Mouse (Mus musculus): ENCODE measurements around the gene Elmo1. TPM values are rescaled to one million over a fixed set of nuclear protein-coding genes. Genes with fewer than 3 reads are reported as not detected.

Elmo1 gene
- polyA plus RNA-seq, 1 experiment = not detected

- Histone ChIP-seq H3K79me2 (ENCODE audit: control insufficient read depth, insufficient read depth) (no peaks in the 10 kb centered on the region), H3ac (ENCODE audit: control insufficient read depth, insufficient read length, low read depth) (no peak overlapping the region), H3K79me3 (ENCODE audit: low read depth) (no peaks in the 10 kb centered on the region), H3K4me3 (ENCODE audit: insufficient read depth, poor library complexity, severe bottlenecking) (no peak overlapping the region), H3K36me3 (ENCODE audit: control insufficient read depth, insufficient read depth) (no peaks in the 10 kb centered on the region), H3K27me3 (ENCODE audit: control insufficient read depth, insufficient read depth, insufficient read length) (no peaks in the 10 kb centered on the region)
- no peak for TF ChIP-seq FOSL1 (IDR thresholded peaks at IDR 0.05; ENCODE audit: insufficient read depth, low read length, poor library complexity, severe bottlenecking)
- TF ChIP-seq USF1 (IDR thresholded peaks at IDR 0.05; ENCODE audit: low read depth) = no peak
- no peak for TF ChIP-seq CTCF (IDR thresholded peaks at IDR 0.05; ENCODE audit: control insufficient read depth, insufficient read depth, insufficient read length)
- no peak for TF ChIP-seq CEBPB (IDR thresholded peaks at IDR 0.05; ENCODE audit: low read depth)
- no peak for TF ChIP-seq MYOG (IDR thresholded peaks at IDR 0.05; ENCODE audit: control insufficient read depth, extremely low read depth, insufficient read length)
- TF ChIP-seq MAX (IDR thresholded peaks at IDR 0.05) = no peak
- no peak for TF ChIP-seq MYOD1 (IDR thresholded peaks at IDR 0.05; ENCODE audit: control insufficient read depth, insufficient read length, low read depth)
Observed at GRCm38 (mm10) chr13:20117691-20118090, 27.3 kb downstream of the Elmo1 start.

GRCm38 (mm10) chr13:20118909-20119308, 28.5 kb downstream of the Elmo1 start:
- Histone ChIP-seq H3K4me3 (ENCODE audit: insufficient read depth, poor library complexity, severe bottlenecking) (no peak overlapping the region), H3K79me3 (ENCODE audit: low read depth) (no peaks in the 10 kb centered on the region), H3K79me2 (ENCODE audit: control insufficient read depth, insufficient read depth) (no peaks in the 10 kb centered on the region), H3K27me3 (ENCODE audit: control insufficient read depth, insufficient read depth, insufficient read length) (no peaks in the 10 kb centered on the region), H3ac (ENCODE audit: control insufficient read depth, insufficient read length, low read depth) (no peak overlapping the region), H3K36me3 (ENCODE audit: control insufficient read depth, insufficient read depth) (no peaks in the 10 kb centered on the region)
- TF ChIP-seq CEBPB (IDR thresholded peaks at IDR 0.05; ENCODE audit: low read depth) (no peak), MAX (IDR thresholded peaks at IDR 0.05) (no peak)

GRCm38 (mm10) chr13:20120723-20121122, 30.3 kb downstream of the Elmo1 start:
- Histone ChIP-seq H3K36me3 (ENCODE audit: control insufficient read depth, insufficient read depth) (no peaks in the 10 kb centered on the region), H3K79me3 (ENCODE audit: low read depth) (no peaks in the 10 kb centered on the region), H3K4me3 (ENCODE audit: insufficient read depth, poor library complexity, severe bottlenecking) (no peak overlapping the region), H3K79me2 (ENCODE audit: control insufficient read depth, insufficient read depth) (no peaks in the 10 kb centered on the region), H3ac (ENCODE audit: control insufficient read depth, insufficient read length, low read depth) (no peak overlapping the region), H3K27me3 (ENCODE audit: control insufficient read depth, insufficient read depth, insufficient read length) (no peaks in the 10 kb centered on the region)
- TF ChIP-seq FOSL1 (IDR thresholded peaks at IDR 0.05; ENCODE audit: insufficient read depth, low read length, poor library complexity, severe bottlenecking) (no peak), USF1 (IDR thresholded peaks at IDR 0.05; ENCODE audit: low read depth) (no peak), CEBPB (IDR thresholded peaks at IDR 0.05; ENCODE audit: low read depth) (no peak), MAX (IDR thresholded peaks at IDR 0.05) (no peak), CTCF (IDR thresholded peaks at IDR 0.05; ENCODE audit: control insufficient read depth, insufficient read depth, insufficient read length) (no peak), MYOG (IDR thresholded peaks at IDR 0.05; ENCODE audit: control insufficient read depth, extremely low read depth, insufficient read length) (no peak), MYOD1 (IDR thresholded peaks at IDR 0.05; ENCODE audit: control insufficient read depth, insufficient read length, low read depth) (no peak)

- H3K79me3 ChIP-seq (ENCODE audit: low read depth) = no peaks in the 10 kb centered on the region
- no peak overlapping the region for H3ac ChIP-seq (ENCODE audit: control insufficient read depth, insufficient read length, low read depth)
- H3K4me3 ChIP-seq (ENCODE audit: insufficient read depth, poor library complexity, severe bottlenecking) = no peak overlapping the region
- H3K36me3 ChIP-seq (ENCODE audit: control insufficient read depth, insufficient read depth) = no peaks in the 10 kb centered on the region
- H3K27me3 ChIP-seq (ENCODE audit: control insufficient read depth, insufficient read depth, insufficient read length) = no peaks in the 10 kb centered on the region
- no peaks in the 10 kb centered on the region for H3K79me2 ChIP-seq (ENCODE audit: control insufficient read depth, insufficient read depth)
- TF ChIP-seq MAX (IDR thresholded peaks at IDR 0.05) (no peak), CEBPB (IDR thresholded peaks at IDR 0.05; ENCODE audit: low read depth) (no peak), FOSL1 (IDR thresholded peaks at IDR 0.05; ENCODE audit: insufficient read depth, low read length, poor library complexity, severe bottlenecking) (no peak), MYOG (IDR thresholded peaks at IDR 0.05; ENCODE audit: control insufficient read depth, extremely low read depth, insufficient read length) (no peak)
Observed at GRCm38 (mm10) chr13:20121385-20122043, 31.1 kb downstream of the Elmo1 start.

GRCm38 (mm10) chr13:20123975-20124374, 33.6 kb downstream of the Elmo1 start:
- H3ac ChIP-seq (ENCODE audit: control insufficient read depth, insufficient read length, low read depth) = no peak overlapping the region
- no peaks in the 10 kb centered on the region for H3K36me3 ChIP-seq (ENCODE audit: control insufficient read depth, insufficient read depth)

GRCm38 (mm10) chr13:20124965-20125364, 34.6 kb downstream of the Elmo1 start:
- no peaks in the 10 kb centered on the region for H3K36me3 ChIP-seq (ENCODE audit: control insufficient read depth, insufficient read depth)
- H3K27me3 ChIP-seq (ENCODE audit: control insufficient read depth, insufficient read depth, insufficient read length) = no peaks in the 10 kb centered on the region
- H3ac ChIP-seq (ENCODE audit: control insufficient read depth, insufficient read length, low read depth) = no peak overlapping the region
- no peak for TF ChIP-seq FOSL1 (IDR thresholded peaks at IDR 0.05; ENCODE audit: insufficient read depth, low read length, poor library complexity, severe bottlenecking)
- no peak for TF ChIP-seq MAX (IDR thresholded peaks at IDR 0.05)
- TF ChIP-seq CTCF (IDR thresholded peaks at IDR 0.05; ENCODE audit: control insufficient read depth, insufficient read depth, insufficient read length) = no peak
- TF ChIP-seq MYOG (IDR thresholded peaks at IDR 0.05; ENCODE audit: control insufficient read depth, extremely low read depth, insufficient read length) = no peak
- no peak for TF ChIP-seq MYOD1 (IDR thresholded peaks at IDR 0.05; ENCODE audit: control insufficient read depth, insufficient read length, low read depth)
- no peak for TF ChIP-seq USF1 (IDR thresholded peaks at IDR 0.05; ENCODE audit: low read depth)
- TF ChIP-seq CEBPB (IDR thresholded peaks at IDR 0.05; ENCODE audit: low read depth) = no peak
- no peaks in the 10 kb centered on the region for H3K79me3 ChIP-seq (ENCODE audit: low read depth)
- H3K79me2 ChIP-seq (ENCODE audit: control insufficient read depth, insufficient read depth) = no peaks in the 10 kb centered on the region
- no peak overlapping the region for H3K4me3 ChIP-seq (ENCODE audit: insufficient read depth, poor library complexity, severe bottlenecking)

More at GRCm38 (mm10) chr13:20123975-20124374, 33.6 kb downstream of the Elmo1 start:
- Histone ChIP-seq H3K79me2 (ENCODE audit: control insufficient read depth, insufficient read depth) (no peaks in the 10 kb centered on the region), H3K4me3 (ENCODE audit: insufficient read depth, poor library complexity, severe bottlenecking) (no peak overlapping the region), H3K27me3 (ENCODE audit: control insufficient read depth, insufficient read depth, insufficient read length) (no peaks in the 10 kb centered on the region), H3K79me3 (ENCODE audit: low read depth) (no peaks in the 10 kb centered on the region)
- no peak for TF ChIP-seq MYOD1 (IDR thresholded peaks at IDR 0.05; ENCODE audit: control insufficient read depth, insufficient read length, low read depth)
- no peak for TF ChIP-seq FOSL1 (IDR thresholded peaks at IDR 0.05; ENCODE audit: insufficient read depth, low read length, poor library complexity, severe bottlenecking)
- TF ChIP-seq CTCF (IDR thresholded peaks at IDR 0.05; ENCODE audit: control insufficient read depth, insufficient read depth, insufficient read length) = no peak
- TF ChIP-seq MAX (IDR thresholded peaks at IDR 0.05) = no peak
- no peak for TF ChIP-seq CEBPB (IDR thresholded peaks at IDR 0.05; ENCODE audit: low read depth)
- no peak for TF ChIP-seq MYOG (IDR thresholded peaks at IDR 0.05; ENCODE audit: control insufficient read depth, extremely low read depth, insufficient read length)
- TF ChIP-seq USF1 (IDR thresholded peaks at IDR 0.05; ENCODE audit: low read depth) = no peak

Measured in C2C12 (cell line).